Mouse (Mus musculus) MEL (cell line): ENCODE data around the gene H60b. TPM values are rescaled to one million over a fixed set of nuclear protein-coding genes. Genes with fewer than 3 reads are reported as not detected.

Experiments used
- DNase-seq: peaks from one replicate; pipeline ENCODE4 v3.0.0; 2011; ENCODE audit warnings: low read depth, low spot score
- H3K27ac ChIP-seq: 2 replicates; pipeline ENCODE4 v1.5.1; 2012; ENCODE audit warnings: low read depth, mild to moderate bottlenecking, control low read depth, low read length, moderate library complexity; ENCODE audit not compliant: control insufficient read depth
- H3K27me3 ChIP-seq, 2 experiments: fragments of 150-350 bp in 1 of 2; sonication (generic) in 1 of 2; 2 replicates each; pipeline ENCODE4 v1.6.1; 2012; ENCODE audit warnings: low read length in 2 of 2, mild to moderate bottlenecking in 2 of 2, improper control_type of control experiment in 1 of 2, moderate library complexity in 1 of 2; ENCODE audit not compliant: insufficient read depth in 2 of 2, control insufficient read depth in 1 of 2
- H3K36me3 ChIP-seq, 2 experiments: 2 replicates each; pipeline ENCODE4 v1.6.1; 2012 to 2014; ENCODE audit warnings: low read length in 2 of 2, improper control_type of control experiment in 1 of 2, inconsistent platforms in 1 of 2, mild to moderate bottlenecking in 1 of 2; ENCODE audit not compliant: insufficient read depth in 2 of 2, control insufficient read depth in 1 of 2
- H3K4me1 ChIP-seq, 2 experiments: fragments of 150-350 bp in 1 of 2; sonication (generic) in 1 of 2; 2 replicates each; pipeline ENCODE4 v1.6.1; 2012; ENCODE audit warnings: low read length in 2 of 2, improper control_type of control experiment in 1 of 2, mild to moderate bottlenecking in 1 of 2; ENCODE audit not compliant: insufficient read depth in 2 of 2, control insufficient read depth in 1 of 2
- H3K4me3 ChIP-seq, 2 experiments: fragments of 150-350 bp in 1 of 2; sonication (generic) in 1 of 2; 2 replicates each; pipeline ENCODE4 v1.5.1; 2012; ENCODE audit warnings: low read depth in 2 of 2, low read length in 2 of 2, mild to moderate bottlenecking in 2 of 2, moderate library complexity in 2 of 2, control low read depth in 1 of 2, improper control_type of control experiment in 1 of 2; ENCODE audit not compliant: control insufficient read depth in 1 of 2, insufficient read depth in 1 of 2
- H3K79me2 ChIP-seq: 2 replicates; pipeline ENCODE4 v1.6.1; 2012; ENCODE audit warnings: mild to moderate bottlenecking, low read length, moderate library complexity; ENCODE audit not compliant: control insufficient read depth, poor library complexity, insufficient read depth
- H3K9ac ChIP-seq: 2 replicates; pipeline ENCODE4 v1.6.1; 2012; ENCODE audit warnings: low read depth, mild to moderate bottlenecking, control low read depth, low read length, moderate library complexity; ENCODE audit not compliant: control insufficient read depth, poor library complexity, severe bottlenecking
- H3K9me3 ChIP-seq: fragments of 150-350 bp; sonication (generic); replicated peaks from 2 replicates; pipeline ENCODE4 v1.6.1; 2012; ENCODE audit warnings: mild to moderate bottlenecking, low read length, improper control_type of control experiment, moderate library complexity; ENCODE audit not compliant: insufficient read depth
- BHLHE40 ChIP-seq: IDR thresholded peaks from 2 replicates; pipeline ENCODE4 v1.6.1; 2012; ENCODE audit warnings: low read depth, mild to moderate bottlenecking, inconsistent platforms, low read length, improper control_type of control experiment, borderline replicate concordance
- CHD1 ChIP-seq: IDR thresholded peaks from 2 replicates; pipeline ENCODE4 v1.6.1; 2012; ENCODE audit warnings: low read depth, mild to moderate bottlenecking, inconsistent platforms, low read length, improper control_type of control experiment
- E2F4 ChIP-seq: IDR thresholded peaks from 2 replicates; pipeline ENCODE4 v1.6.1; 2011; ENCODE audit warnings: low read depth, low read length, improper control_type of control experiment, borderline replicate concordance
- ELF1 ChIP-seq: IDR thresholded peaks from 2 replicates; pipeline ENCODE4 v1.6.1; 2014; ENCODE audit warnings: low read depth, mild to moderate bottlenecking, inconsistent platforms, low read length, improper control_type of control experiment, moderate library complexity
- EP300 ChIP-seq, 2 experiments: IDR thresholded peaks; 2 replicates each; pipeline ENCODE4 v1.6.1; 2011; ENCODE audit warnings: improper control_type of control experiment in 2 of 2, low read length in 2 of 2, low read depth in 1 of 2, mild to moderate bottlenecking in 1 of 2
- ETS1 ChIP-seq: IDR thresholded peaks from 2 replicates; pipeline ENCODE4 v1.6.1; 2012; ENCODE audit warnings: low read depth, mild to moderate bottlenecking, inconsistent platforms, low read length, improper control_type of control experiment, moderate library complexity
- GABPA ChIP-seq: IDR thresholded peaks from 2 replicates; pipeline ENCODE4 v1.6.1; 2012; ENCODE audit warnings: low read depth, mild to moderate bottlenecking, inconsistent platforms, low read length, improper control_type of control experiment, moderate library complexity
- GATA1 ChIP-seq: IDR thresholded peaks from 2 replicates; pipeline ENCODE4 v1.6.1; 2011; ENCODE audit warnings: low read depth, low read length, improper control_type of control experiment
- HCFC1 ChIP-seq: IDR thresholded peaks from 2 replicates; pipeline ENCODE4 v1.6.1; 2012; ENCODE audit warnings: low read depth, mild to moderate bottlenecking, inconsistent platforms, low read length, improper control_type of control experiment, moderate library complexity
- JUND ChIP-seq: IDR thresholded peaks from 2 replicates; pipeline ENCODE4 v1.6.1; 2011; ENCODE audit warnings: low read depth, mild to moderate bottlenecking, improper control_type of control experiment, low read length
- KAT2A ChIP-seq: conservative IDR thresholded peaks from 2 replicates; pipeline ENCODE4 v1.6.1; 2012; ENCODE audit warnings: low read depth, low read length, improper control_type of control experiment, inconsistent platforms
- MAX ChIP-seq: IDR thresholded peaks from 2 replicates; pipeline ENCODE4 v1.6.1; 2011; ENCODE audit warnings: low read length, improper control_type of control experiment
- MAZ ChIP-seq: IDR thresholded peaks from 2 replicates; pipeline ENCODE4 v1.6.1; 2012; ENCODE audit warnings: low read depth, mild to moderate bottlenecking, inconsistent platforms, low read length, improper control_type of control experiment
- MXI1 ChIP-seq: IDR thresholded peaks from 2 replicates; pipeline ENCODE4 v1.6.1; 2011; ENCODE audit warnings: mild to moderate bottlenecking, low read depth, low read length, improper control_type of control experiment
- MYC ChIP-seq: IDR thresholded peaks from 2 replicates; pipeline ENCODE4 v1.6.1; 2011; ENCODE audit warnings: low read depth, mild to moderate bottlenecking, low read length, improper control_type of control experiment, moderate library complexity
- NELFE ChIP-seq: IDR thresholded peaks from 2 replicates; pipeline ENCODE4 v1.6.1; 2011; ENCODE audit warnings: low read depth, low read length, improper control_type of control experiment
- NRF1 ChIP-seq: IDR thresholded peaks from 2 replicates; pipeline ENCODE4 v1.6.1; 2014; ENCODE audit warnings: low read depth, mild to moderate bottlenecking, inconsistent platforms, low read length, improper control_type of control experiment, moderate library complexity; ENCODE audit not compliant: poor library complexity, insufficient read depth, severe bottlenecking
- POLR2A ChIP-seq, 2 experiments: IDR thresholded peaks; 2 replicates each; pipeline ENCODE4 v1.6.1; 2011 to 2012; ENCODE audit warnings: low read length in 2 of 2, mild to moderate bottlenecking in 2 of 2, control low read depth in 1 of 2, improper control_type of control experiment in 1 of 2, low read depth in 1 of 2, moderate library complexity in 1 of 2; ENCODE audit not compliant: control insufficient read depth in 1 of 2, insufficient read depth in 1 of 2, poor library complexity in 1 of 2
- POLR2AphosphoS2 ChIP-seq: IDR thresholded peaks from 2 replicates; pipeline ENCODE4 v1.6.1; 2011; ENCODE audit warnings: low read length, improper control_type of control experiment
- RAD21 ChIP-seq: IDR thresholded peaks from 2 replicates; pipeline ENCODE4 v1.6.1; 2011; ENCODE audit warnings: mild to moderate bottlenecking, low read depth, low read length, improper control_type of control experiment
- RCOR1 ChIP-seq: IDR thresholded peaks from 2 replicates; pipeline ENCODE4 v1.6.1; 2012; ENCODE audit warnings: low read depth, mild to moderate bottlenecking, inconsistent platforms, low read length, improper control_type of control experiment
- SIN3A ChIP-seq: IDR thresholded peaks from 2 replicates; pipeline ENCODE4 v1.6.1; 2012; ENCODE audit warnings: low read length, improper control_type of control experiment, inconsistent platforms
- TBP ChIP-seq: IDR thresholded peaks from 2 replicates; pipeline ENCODE4 v1.8.0; 2011; ENCODE audit warnings: low read depth, low read length, improper control_type of control experiment
- TCF12 ChIP-seq: IDR thresholded peaks from 2 replicates; pipeline ENCODE4 v1.6.1; 2014; ENCODE audit warnings: low read depth, mild to moderate bottlenecking, inconsistent platforms, low read length, improper control_type of control experiment, moderate library complexity
- UBTF ChIP-seq: IDR thresholded peaks from 2 replicates; pipeline ENCODE4 v1.6.1; 2012; ENCODE audit warnings: low read depth, mild to moderate bottlenecking, inconsistent platforms, low read length, improper control_type of control experiment, moderate library complexity, borderline replicate concordance; ENCODE audit not compliant: insufficient read depth
- USF2 ChIP-seq, 2 experiments: IDR thresholded peaks; 2 replicates each; pipeline ENCODE4 v1.6.1; 2011 to 2012; ENCODE audit warnings: improper control_type of control experiment in 2 of 2, low read length in 2 of 2, borderline replicate concordance in 1 of 2, inconsistent platforms in 1 of 2, low read depth in 1 of 2, mild to moderate bottlenecking in 1 of 2; ENCODE audit not compliant: insufficient read depth in 1 of 2
- ZC3H11A ChIP-seq: IDR thresholded peaks from 2 replicates; pipeline ENCODE4 v1.6.1; 2012; ENCODE audit warnings: low read depth, mild to moderate bottlenecking, inconsistent platforms, low read length, improper control_type of control experiment
- ZKSCAN1 ChIP-seq: IDR thresholded peaks from 2 replicates; pipeline ENCODE4 v1.6.1; 2012; ENCODE audit warnings: low read depth, mild to moderate bottlenecking, inconsistent platforms, low read length, improper control_type of control experiment, moderate library complexity
- ZMIZ1 ChIP-seq: IDR thresholded peaks from 2 replicates; pipeline ENCODE4 v1.6.1; 2012; ENCODE audit warnings: low read depth, mild to moderate bottlenecking, inconsistent platforms, low read length, improper control_type of control experiment, moderate library complexity
- polyA plus RNA-seq, 2 experiments: library from polyadenylated mRNA; stranded (reverse) in 1 of 2; unstranded in 1 of 2; fragments of >175 nt in 1 of 2; fragments of >200 nt in 1 of 2; gene quantifications; 2 replicates each; pipeline versions ENCODE4 v1.2.1 to v1.2.4; 2012; ENCODE audit warnings: low replicate concordance in 2 of 2, low read depth in 1 of 2; ENCODE audit not compliant: insufficient read length in 2 of 2, insufficient read depth in 1 of 2, missing spikeins in 1 of 2
- total RNA-seq: library from RNA; depleted of rRNA; stranded (reverse); fragments of 300-350 nt; gene quantifications from 2 replicates; pipeline ENCODE4 v1.2.3, GENCODE M21; 2012

The H60b gene
- total and polyA plus RNA-seq, 3 experiments, result not detected

- TF ChIP-seq CHD1, result no peak
These were observed 147.4 kb downstream of the H60b start (continued) for GRCm38 (mm10) chr10:22305801-22306200.

GRCm38 (mm10) chr10:22306452-22306851 is 148.1 kb downstream of the H60b start:
- Histone ChIP-seq H3K9me3 (no peaks in the 10 kb centered on the region), H3K36me3 (peaks cover 5 to 22% of the 10 kb centered on the region in 2 experiments), H3K27me3 (no peaks in the 10 kb centered on the region), H3K4me1 (peaks cover 13 to 20% of the 10 kb centered on the region in 2 experiments), H3K9ac (peak overlapping the region; percentile 88), H3K4me3 (peak overlapping the region; percentile 89 to 98), H3K27ac (peak overlapping the region; percentile 64), H3K79me2 (peaks cover 11% of the 10 kb centered on the region)
- TF ChIP-seq SIN3A (peak; percentile 82), ETS1 (peak; percentile 89), CHD1 (no peak), POLR2AphosphoS2 (peak; percentile 56; the same call in 1 of the 2 replicates), JUND (0 out of 2 replicates have a peak, but pooled peaks have one; percentile 30), NRF1 (no peak), MAZ (0 out of 2 replicates have a peak, but pooled peaks have one; percentile 25), MAX (peak; percentile 84), RCOR1 (peak; percentile 44; the same call in 1 of the 2 replicates), KAT2A (peak; percentile 48), NELFE (peak; percentile 76), RAD21 (no peak), BHLHE40 (no peak), HCFC1 (peak; percentile 83), EP300 (IDR thresholded peaks at IDR 0.05; ENCODE audit: low read depth in 1 of 2, low read length in 2 of 2) (peak; percentile 25 to 26; a peak in 2 of 4 replicates), ELF1 (0 out of 2 replicates have a peak, but pooled peaks have one; percentile 32), TBP (peak; percentile 83), MXI1 (0 out of 2 replicates have a peak, but pooled peaks have one; percentile 32), MYC (peak; percentile 75), POLR2A (IDR thresholded peaks at IDR 0.05; ENCODE audit: control insufficient read depth in 1 of 2, insufficient read depth in 1 of 2, low read depth in 1 of 2, low read length in 2 of 2, poor library complexity in 1 of 2) (peak in 1 of 2 experiments; percentile 78; a peak in 2 of 4 replicates)
- peak; percentile 97 for DNase-seq

- Histone ChIP-seq H3K4me1 (peaks cover 8 to 19% of the 10 kb centered on the region in 2 experiments), H3K4me3 (no peak overlapping the region), H3K27me3 (no peaks in the 10 kb centered on the region), H3K9ac (no peak overlapping the region), H3K36me3 (peaks cover 5 to 15% of the 10 kb centered on the region in 2 experiments), H3K27ac (no peak overlapping the region), H3K79me2 (peaks cover 11% of the 10 kb centered on the region), H3K9me3 (no peaks in the 10 kb centered on the region)
- TF ChIP-seq ZC3H11A, result no peak
- TF ChIP-seq USF2 (IDR thresholded peaks at IDR 0.05; ENCODE audit: borderline replicate concordance in 1 of 2, insufficient read depth in 1 of 2, low read depth in 1 of 2, low read length in 2 of 2), result no peak
- no peak for TF ChIP-seq RAD21
- no peak for TF ChIP-seq ZKSCAN1
- TF ChIP-seq MAX, result no peak
- no peak for TF ChIP-seq TCF12
- no peak for TF ChIP-seq ZMIZ1
- TF ChIP-seq GATA1, result no peak
- TF ChIP-seq SIN3A, result no peak
- no peak for TF ChIP-seq E2F4
- no peak for TF ChIP-seq UBTF
- no peak for TF ChIP-seq GABPA
- peak; percentile 41 for DNase-seq
These were observed 149.8 kb downstream of the H60b start for GRCm38 (mm10) chr10:22308221-22308620.
